Mouse (Mus musculus) MEL (cell line): ENCODE measurements around the gene Gm20388.

Experiments
- CTCF ChIP-seq, 3 experiments: IDR thresholded peaks in 2 of 3; conservative IDR thresholded peaks in 1 of 3; 2 replicates each; pipeline ENCODE4 v1.5.1; 2011 to 2012; ENCODE audit warnings: low read length in 3 of 3, low read depth in 2 of 3, mild to moderate bottlenecking in 2 of 3, improper control_type of control experiment in 1 of 3, inconsistent platforms in 1 of 3, mixed read lengths in 1 of 3, moderate library complexity in 1 of 3; ENCODE audit not compliant: control insufficient read depth in 1 of 3, insufficient read depth in 1 of 3, poor library complexity in 1 of 3, severe bottlenecking in 1 of 3
- ELF1 ChIP-seq: IDR thresholded peaks from 2 replicates; pipeline ENCODE4 v1.6.1; 2014; ENCODE audit warnings: low read depth, mild to moderate bottlenecking, inconsistent platforms, low read length, improper control_type of control experiment, moderate library complexity
- EP300 ChIP-seq, 2 experiments: IDR thresholded peaks; 2 replicates each; pipeline ENCODE4 v1.6.1; 2011; ENCODE audit warnings: improper control_type of control experiment in 2 of 2, low read length in 2 of 2, low read depth in 1 of 2, mild to moderate bottlenecking in 1 of 2
- GABPA ChIP-seq: IDR thresholded peaks from 2 replicates; pipeline ENCODE4 v1.6.1; 2012; ENCODE audit warnings: low read depth, mild to moderate bottlenecking, inconsistent platforms, low read length, improper control_type of control experiment, moderate library complexity
- KAT2A ChIP-seq: conservative IDR thresholded peaks from 2 replicates; pipeline ENCODE4 v1.6.1; 2012; ENCODE audit warnings: low read depth, low read length, improper control_type of control experiment, inconsistent platforms
- POLR2A ChIP-seq, 2 experiments: IDR thresholded peaks; 2 replicates each; pipeline ENCODE4 v1.6.1; 2011 to 2012; ENCODE audit warnings: low read length in 2 of 2, mild to moderate bottlenecking in 2 of 2, control low read depth in 1 of 2, improper control_type of control experiment in 1 of 2, low read depth in 1 of 2, moderate library complexity in 1 of 2; ENCODE audit not compliant: control insufficient read depth in 1 of 2, insufficient read depth in 1 of 2, poor library complexity in 1 of 2
- POLR2AphosphoS2 ChIP-seq: IDR thresholded peaks from 2 replicates; pipeline ENCODE4 v1.6.1; 2011; ENCODE audit warnings: low read length, improper control_type of control experiment

GRCm38 (mm10) chr8:122678896-122679210 is 2768.2 kb downstream of the Gm20388 start:
- no peak; a peak in 1 of 4 replicates for TF ChIP-seq POLR2A (IDR thresholded peaks at IDR 0.05; ENCODE audit: control insufficient read depth in 1 of 2, insufficient read depth in 1 of 2, low read depth in 1 of 2, low read length in 2 of 2, poor library complexity in 1 of 2)
- no peak for TF ChIP-seq CTCF (IDR thresholded peaks at IDR 0.05 in 2 of 3, conservative IDR thresholded peaks at IDR 0.05 in 1 of 3; ENCODE audit: control insufficient read depth in 1 of 3, insufficient read depth in 1 of 3, low read depth in 2 of 3, low read length in 3 of 3, poor library complexity in 1 of 3, severe bottlenecking in 1 of 3)
- no peak for TF ChIP-seq EP300 (IDR thresholded peaks at IDR 0.05; ENCODE audit: low read depth in 1 of 2, low read length in 2 of 2)
- no peak for TF ChIP-seq POLR2AphosphoS2
- no peak for TF ChIP-seq GABPA
- TF ChIP-seq ELF1, result no peak
- no peak for TF ChIP-seq KAT2A
